Mouse (Mus musculus): ENCODE results near the gene Kcnc1.

The Kcnc1 gene

DNA sequence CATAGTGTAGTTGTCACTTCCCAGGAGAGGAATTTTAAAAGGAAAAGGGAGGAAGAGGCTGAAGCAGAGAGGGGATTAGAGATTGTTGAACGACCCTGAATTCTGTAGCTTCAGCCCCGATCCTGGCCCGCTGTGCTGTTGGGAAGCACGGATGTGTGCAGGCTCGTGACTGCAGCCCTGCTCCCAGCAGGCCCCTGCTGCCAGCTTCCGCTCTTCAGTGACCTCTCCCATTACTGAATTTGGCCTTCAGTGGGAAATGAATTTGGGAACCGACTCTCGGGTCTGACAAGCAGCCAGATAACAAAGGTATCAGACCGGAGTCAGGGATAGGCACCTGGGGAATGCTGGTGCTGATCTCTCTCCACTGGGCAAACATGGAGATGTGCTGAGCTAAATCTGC, 76.8 kb downstream of the Kcnc1 start:
- DNase-seq (ENCODE audit: low spot score): no peak

DNA sequence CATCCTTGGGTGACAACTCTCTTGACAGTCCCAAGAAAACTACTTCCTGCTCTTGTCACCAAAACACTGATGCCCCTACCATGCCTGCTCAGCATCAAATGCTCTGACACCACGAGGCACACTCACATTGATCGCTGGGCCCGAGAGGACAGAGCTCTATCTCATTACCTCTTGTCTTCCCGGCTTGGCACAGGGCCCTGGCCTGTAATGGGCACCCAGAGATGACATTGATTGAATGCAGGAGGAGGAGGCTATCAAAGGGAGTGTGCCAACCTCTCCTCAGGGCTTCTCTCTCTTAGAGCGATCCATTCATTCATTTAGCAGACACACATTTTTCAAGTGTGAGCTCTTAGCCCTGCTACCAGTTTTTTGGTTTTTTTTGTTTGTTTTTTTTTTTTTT, 79.2 kb downstream of the Kcnc1 start:
- DNase-seq (ENCODE audit: low spot score): no peak

DNA sequence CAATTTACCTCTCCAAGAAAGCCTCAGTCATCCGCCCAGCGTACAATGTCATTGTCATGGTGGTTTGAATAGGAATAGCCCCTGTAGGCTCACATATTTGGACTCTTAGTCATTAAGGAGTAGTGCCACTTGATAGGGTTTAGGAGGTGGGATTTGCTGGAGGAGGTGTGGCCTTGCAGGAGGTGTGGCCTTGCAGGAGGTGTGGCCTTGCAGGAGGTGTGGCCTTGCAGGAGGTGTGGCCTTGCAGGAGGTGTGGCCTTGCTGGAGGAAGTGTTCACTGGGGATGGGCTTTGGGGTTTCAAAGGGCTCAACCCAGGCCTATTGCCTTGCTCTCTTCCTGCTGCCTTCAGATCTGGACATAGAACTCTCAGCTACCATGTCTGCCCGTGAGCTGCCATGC, 81.2 kb downstream of the Kcnc1 start:
- no peak for DNase-seq (ENCODE audit: low spot score)

DNA sequence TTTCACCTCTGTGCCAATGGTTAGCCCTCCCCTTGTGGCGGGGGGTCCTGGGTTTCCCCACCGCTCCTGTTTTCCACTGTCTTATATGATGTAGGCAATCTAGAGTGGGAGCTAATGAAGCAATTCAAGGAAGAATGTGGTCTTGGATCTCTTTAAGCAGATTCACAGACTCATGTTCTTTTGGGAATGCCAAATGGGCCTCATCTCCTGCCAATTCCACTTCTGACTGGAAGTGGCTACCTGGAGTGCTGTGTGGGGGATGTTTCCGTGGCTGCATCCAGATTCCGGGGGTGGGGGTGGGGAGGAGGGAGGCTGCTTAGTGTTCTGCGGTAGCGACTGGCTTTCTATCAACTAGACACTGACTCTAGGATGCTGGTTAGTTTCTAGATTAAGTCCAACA, 83.5 kb downstream of the Kcnc1 start:
- DNase-seq (ENCODE audit: low spot score): no peak

DNA sequence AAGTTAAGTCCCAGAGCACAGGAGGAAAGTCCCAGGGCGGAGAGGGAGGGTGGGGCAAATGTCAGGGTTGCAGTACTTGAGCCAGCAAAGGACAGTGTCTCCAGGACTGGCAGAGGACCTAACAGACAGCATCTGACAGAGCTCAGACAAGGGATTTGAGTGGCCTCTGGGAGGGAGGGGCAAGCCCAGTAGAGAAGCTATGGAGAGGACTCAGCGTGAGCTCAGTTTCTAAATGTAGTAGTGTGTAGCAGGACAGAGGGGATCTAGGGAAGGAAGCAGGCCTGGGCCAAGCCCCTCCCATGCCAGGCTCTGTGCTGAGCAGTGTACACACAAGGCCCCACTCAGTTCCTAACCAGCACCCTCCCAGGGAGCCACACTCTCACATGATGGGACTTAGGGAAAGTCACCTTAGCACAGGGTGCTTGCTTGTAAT, 85.8 kb downstream of the Kcnc1 start:
- no peak for DNase-seq (ENCODE audit: low spot score)

DNA sequence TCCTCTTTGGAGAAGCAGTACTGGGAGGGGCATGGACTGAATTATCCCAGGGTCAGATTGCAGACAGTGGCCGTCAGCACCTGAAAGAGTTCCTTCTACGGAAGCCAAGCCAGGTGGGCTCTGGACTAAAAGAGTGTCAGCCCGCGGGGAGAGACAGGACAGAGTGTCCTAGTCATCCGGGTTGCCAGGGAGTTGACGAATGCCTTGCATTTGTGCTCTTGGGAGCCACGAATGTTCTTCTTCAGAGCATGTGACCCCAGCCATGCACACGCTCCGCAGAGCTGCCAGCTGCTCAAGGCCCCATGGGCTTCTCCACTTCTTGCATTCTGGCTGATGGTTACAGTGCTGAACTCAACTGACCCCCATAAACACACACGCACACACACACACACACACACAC, 86.8 kb downstream of the Kcnc1 start:
- DNase-seq (ENCODE audit: low spot score): no peak

DNA sequence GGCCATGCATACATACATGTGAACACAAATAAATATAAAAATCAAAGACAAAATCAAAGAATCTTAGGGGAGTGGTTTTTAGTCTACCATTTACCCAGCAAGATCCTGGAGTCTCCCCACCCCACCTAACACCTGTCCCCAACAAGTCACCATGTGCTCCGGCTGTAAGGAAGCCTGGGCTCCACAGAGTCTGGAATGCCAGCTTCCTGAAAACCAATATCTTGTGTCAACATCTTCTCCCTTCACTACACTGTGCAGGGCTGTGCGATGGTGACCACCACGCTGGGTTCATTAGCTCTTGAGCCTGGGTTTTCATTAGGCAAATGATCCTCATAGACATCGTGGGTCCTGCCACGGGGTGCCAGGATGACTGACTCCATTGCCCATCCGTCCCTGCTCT, 87.9 kb downstream of the Kcnc1 start:
- no peak for DNase-seq (ENCODE audit: low spot score)

DNA sequence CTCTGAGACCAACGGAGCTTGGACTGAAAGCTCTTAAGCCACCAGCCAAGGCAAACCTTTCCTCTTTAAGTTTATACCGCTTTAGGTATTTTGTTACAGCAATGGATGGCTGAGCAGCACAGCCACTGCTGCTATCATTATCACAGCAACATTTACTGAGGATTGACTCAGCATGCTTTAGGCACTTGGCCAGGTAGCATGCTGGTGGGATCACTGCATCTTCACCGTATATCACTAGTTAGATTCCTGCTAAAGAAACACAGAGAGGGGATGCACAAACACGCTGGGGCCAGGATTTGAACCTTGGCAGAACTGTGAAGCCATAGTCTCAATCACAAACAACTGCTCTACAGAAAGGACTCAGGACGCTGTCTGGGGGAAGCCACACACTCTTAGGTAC, 90.5 kb downstream of the Kcnc1 start:
- DNase-seq (ENCODE audit: low spot score): no peak

DNA sequence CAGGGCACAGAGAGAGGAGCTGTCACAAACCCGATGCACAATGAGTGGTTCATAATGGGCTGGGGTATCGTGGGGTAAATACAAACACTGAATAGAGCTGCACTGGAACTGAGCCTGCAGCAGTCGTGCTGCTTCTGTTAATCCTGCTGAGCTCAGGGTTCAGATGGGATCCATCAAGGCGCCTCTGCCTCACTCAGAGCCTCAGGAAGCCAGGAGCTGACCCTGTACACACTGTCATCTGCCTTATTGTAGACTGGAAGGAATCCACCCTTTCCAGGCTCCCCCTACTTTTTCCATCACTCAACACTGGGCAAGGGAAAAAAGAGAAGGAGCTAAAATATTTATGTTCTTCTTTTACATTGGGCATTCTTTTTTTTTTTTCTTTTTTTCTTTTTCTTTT, 91.1 kb downstream of the Kcnc1 start:
- no peak for DNase-seq (ENCODE audit: low spot score)
